Mouse (Mus musculus): Measurements from ENCODE around the gene Zdhhc8.

DNA sequence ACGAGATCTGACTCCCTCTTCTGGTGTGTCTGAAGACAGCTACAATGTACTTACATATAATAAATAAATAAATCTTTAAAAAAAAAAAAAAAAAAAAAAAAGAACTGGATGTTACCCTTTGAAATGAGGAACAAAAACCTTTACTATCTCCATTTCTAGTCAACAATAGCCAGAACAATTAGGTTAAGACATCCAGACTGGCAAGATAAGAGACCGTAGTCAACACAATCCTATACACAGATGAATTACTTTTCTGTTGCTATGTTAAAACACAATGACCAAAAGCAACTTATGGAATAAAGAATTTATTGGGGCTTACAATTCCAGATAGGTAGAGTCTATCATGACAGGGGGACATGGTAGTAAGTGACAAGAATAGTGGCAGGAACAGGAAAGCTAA lies 30.1 kb upstream of the Zdhhc8 start:
- TF ChIP-seq CTCF (IDR thresholded peaks at IDR 0.05; ENCODE audit: extremely low read depth, insufficient read length, insufficient replicate concordance, low read depth, low read length) (no peak), POLR2A (IDR thresholded peaks at IDR 0.05; ENCODE audit: low read depth, low read length) (no peak)

All from small intestine, adult 2 months (tissue).